Mouse (Mus musculus): ENCODE results near the gene H2al1a.
"Not testable (repeated sequence)": the region's sequence is repeated elsewhere in the genome, so short reads cannot be mapped to it uniquely, and the experiment has no call there.

H2al1a gene

DNA sequence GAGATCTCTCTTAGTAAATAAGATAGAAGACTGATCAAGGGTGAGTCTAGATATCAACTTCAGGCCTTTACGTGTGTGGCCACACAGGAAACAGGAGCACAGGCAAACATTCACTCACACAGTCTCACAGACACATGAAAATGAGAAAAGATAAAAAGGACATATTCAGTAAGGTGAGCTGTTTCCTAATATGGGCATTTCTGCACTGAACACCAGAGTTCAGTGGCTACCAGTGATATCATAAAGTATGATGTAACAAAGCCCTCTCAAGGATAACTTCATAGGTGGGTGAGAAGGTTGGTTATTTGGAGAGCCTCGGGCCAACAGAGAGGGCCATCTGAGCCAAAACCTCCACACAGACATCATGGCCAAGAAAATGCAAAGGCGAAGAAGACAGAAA, at the start of gene H2al1a:
H2al1a (plus strand) TSS at position 301 of the 400 bp plus-strand sequence.
- not testable (repeated sequence) for DNase-seq

DNA sequence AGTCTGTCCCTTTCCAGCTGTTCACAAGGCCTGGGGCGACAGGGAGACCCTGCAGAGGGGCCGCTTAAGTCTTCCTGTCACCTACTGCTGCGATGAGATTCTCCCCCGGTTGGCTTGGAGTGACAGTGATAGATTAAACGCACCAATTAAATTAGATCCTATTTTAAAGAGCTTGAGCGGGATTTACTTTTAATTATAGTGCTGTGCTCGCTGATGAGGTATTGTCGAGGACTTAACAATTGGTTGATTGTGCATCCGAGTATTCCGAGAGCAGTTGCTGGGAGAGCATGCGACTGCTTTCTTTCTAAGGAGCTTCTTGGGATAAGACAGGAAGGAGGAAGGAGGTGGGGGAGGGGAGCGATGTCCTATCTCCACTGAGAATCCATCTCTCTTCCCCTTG, 48.9 kb upstream of the H2al1a start:
- DNase-seq, result no peak

DNA sequence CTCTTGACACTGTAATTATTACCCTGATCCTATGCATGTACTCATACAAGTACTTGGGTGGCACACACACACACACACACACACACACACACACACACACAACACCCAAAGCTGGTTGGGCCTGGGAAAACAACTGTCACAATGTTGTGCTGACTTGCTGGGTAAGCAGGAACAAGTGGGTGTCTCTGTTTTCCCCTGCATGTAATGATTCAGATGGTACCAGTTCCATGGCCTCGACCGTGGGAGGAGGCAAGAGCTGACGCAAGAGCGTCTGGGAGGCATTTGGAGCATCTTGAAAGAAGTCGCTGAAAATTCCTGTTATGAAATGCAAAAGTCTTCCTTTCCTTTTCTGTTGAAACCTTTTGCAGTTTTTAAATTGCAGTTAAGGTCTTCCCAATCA, 45.0 kb upstream of the H2al1a start:
- DNase-seq, result no peak

DNA sequence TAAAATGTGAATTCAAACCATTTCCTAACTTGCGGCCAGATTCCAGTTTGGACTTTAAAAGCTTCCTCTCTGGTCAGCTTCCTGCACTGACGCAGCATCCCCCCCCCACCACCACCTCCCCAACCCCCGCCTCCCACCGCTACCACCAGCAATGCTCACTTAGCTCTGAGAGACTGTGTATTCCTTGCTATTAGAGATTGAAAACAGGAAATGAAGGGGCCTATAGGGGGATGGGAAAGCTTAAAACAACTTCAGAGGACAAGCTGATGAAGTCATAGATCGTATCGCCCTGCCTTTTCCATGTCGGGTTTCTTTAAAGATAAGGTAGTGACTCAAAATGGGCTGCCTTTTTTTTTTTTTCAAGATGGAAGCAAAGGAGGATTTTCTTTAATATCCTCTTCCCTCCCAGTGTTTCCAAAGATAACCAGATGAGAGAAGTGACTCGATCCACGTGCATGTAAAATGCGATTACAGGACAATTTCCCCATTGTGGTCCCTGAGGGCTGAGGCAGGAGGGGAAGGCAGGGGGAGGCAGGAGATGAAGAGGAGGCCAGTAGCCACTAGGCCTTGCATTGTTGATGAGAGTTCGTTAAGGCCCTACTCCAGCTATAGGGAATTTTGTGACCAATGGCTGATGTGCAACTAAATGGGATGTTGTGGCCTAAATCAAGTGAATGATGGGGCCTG, 44.4 kb upstream of the H2al1a start:
- DNase-seq, result no peak

DNA sequence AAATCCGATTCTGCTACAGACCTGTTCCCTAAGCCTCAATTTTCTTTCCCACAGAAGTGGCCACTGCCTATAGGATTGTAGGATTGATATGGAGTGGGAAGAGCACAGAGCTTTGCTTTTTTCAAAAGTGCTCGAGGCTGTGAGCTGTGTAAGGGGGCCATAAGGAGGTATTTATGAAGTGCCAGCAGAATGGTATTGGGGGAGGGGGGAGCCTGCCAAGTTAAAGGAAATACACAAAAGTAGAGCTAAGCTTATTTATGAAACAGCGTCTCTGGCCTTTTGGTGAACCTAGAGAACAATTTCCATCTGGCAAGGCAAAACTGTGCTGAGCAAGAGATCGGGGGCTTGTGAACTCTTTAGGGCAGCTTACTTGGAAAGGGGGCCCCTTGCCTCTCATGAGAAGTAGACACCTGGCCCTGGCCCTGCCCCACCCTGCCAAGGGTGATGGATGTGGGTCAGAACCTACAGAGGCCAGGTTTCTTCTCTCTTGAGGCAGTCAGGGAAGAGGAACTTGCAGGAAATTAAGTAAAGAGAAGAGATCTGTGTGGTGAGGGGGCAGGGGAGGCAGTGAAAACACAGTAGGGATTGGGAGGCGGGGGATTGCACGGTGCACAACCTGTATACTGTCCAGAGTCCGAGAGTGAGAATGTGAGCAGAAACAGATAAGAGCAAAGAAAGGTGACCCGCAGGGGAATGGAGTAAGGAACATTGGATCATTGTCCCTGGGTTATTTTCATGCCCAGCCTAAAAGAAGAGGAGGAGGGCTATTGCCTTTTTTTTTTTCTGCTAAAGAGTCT, 43.3 kb upstream of the H2al1a start:
- DNase-seq, result no peak

DNA sequence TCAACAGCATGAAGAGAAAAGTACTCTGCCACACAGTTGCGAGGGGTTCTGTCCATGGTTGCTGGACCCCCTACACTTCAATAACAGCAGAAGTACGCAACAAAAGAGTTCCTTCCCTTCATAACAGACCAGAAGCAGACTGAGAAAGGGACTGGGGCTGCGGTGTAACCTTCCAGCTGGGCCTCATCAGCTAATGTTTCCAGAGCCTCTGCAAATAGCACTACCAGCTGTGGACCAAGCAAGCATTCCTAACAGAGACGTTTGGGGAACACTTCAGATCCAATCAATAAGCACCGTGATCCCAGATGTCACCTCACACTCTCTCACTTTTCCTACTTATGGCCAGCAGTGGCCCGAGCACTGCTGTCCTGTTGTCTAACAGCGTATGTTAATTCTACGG, 34.1 kb upstream of the H2al1a start:
- no peak for DNase-seq

DNA sequence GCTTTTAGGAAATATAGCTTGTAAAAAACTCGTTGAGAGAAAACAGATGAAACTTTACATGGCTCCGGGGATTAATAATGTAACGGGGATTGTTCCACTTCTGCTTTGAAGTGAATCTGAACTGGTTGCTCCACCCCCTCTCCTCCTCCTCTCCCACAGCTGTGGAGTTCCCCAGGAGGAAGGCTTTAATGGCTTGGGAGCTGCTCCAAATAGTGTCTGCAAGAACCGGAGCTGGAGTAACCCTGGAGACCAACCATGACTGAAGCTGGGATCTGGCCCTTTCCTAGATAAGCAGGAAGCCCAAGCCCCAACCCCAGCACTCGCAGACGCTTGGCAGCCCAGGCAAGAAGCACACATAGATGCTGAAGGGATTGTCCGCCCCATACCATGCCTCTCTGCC, 31.3 kb upstream of the H2al1a start:
- no peak for DNase-seq

DNA sequence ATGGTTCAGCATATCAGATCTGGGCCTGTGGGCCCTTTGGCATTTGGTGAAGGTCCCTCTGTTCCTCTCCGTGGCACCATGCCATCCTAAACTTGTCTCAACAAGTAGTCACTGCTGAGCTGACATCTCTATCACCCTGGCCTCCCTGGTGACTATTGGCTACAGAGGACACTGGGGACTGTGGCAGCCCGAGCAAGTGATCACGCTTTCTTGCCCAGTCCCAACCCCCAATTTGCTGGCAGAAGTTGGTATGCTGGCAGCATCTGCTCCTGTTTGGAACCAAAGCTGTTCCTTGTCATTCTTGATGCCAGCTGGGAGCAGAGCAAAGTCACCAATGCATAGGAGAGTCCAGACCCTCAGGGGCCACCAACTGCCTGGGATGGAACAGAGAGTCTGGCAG, 30.0 kb upstream of the H2al1a start:
- peak; percentile 3 for DNase-seq

DNA sequence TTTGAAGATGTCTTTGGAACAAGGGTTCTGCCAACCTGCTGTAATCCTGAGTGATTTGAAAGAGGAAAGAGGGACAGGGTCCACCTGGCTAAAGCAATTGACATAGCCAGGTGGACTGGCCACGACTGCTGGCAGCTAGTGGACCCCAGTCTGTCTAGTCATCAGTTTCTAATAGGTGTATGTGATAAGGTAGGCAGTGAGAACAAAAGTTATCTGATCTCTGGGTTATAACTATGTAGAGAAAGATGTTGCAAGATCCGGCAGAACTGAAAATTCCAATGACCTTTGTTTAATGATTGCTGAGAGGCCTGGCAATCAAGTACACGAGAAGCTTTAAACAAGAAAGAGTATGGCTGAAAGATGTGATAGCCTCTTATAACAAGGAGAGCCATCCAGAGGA, 25.9 kb upstream of the H2al1a start:
- DNase-seq, result no peak

DNA sequence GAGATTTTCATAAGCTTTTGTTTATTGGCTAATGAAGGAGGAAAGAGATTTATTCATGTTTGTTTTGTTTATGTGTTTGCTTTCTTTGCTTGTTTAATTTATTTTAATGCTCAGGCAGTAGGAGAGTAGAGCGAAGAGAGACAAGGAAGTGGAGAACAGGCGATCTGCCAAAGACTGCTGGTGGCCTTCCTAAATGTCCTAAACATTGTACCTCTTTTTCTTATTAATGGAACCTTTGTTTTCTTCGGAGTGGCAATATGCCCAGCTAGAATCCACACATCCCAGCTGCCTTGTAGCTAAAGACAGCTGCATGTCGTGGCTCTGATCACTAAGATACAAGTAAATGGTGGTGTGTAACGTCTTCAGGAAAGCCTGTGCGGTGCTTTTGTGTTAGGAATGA, 22.0 kb upstream of the H2al1a start:
- DNase-seq, result no peak

DNA sequence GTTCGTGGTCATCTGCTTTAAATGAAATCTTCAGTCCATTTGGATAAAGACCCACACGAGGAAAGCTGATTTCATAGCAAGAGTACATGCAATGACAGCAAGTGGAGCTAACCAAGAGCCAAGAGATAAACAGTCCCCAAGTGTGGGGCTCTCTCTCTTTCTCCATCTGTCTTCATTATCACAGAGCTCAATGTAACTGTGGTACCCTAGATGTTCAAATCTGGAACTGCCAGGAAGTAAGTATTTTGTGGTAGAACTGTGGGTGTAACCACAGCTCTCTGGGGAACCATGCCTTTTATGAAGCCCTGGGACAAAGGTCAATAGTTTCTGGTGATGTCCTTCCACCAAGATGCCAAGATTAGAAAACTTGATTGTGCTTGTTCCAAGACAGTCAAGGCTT, 18.3 kb upstream of the H2al1a start:
- DNase-seq, result no peak

DNA sequence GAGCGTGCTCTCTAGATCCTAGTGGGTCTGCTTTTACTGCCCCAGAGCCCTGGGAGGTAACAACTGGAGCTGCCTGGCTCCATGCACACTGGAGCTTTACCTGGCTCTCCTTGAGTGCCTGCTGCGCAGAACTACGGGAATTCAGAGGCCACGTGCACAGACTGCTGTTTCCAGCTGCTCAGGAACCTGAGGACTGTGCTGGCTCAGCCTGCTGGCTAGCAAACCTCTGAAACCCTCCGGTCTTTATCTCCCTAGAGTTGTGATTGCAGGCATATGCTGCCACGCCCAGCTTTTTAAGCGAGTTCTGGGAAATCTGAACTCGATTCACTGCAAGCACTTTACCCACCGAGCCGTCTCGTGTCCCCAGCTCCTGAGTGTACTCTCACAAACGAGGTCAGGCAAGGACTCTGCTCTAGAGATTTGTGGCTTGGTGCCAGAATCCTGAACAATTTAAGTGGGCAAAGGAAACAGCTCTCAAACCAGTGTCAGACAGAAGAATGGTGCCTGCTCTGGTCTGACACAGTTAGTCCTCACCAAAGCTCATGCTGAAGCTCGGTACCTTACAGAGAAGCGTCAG, 10.7 kb upstream of the H2al1a start:
- DNase-seq, result no peak

DNA sequence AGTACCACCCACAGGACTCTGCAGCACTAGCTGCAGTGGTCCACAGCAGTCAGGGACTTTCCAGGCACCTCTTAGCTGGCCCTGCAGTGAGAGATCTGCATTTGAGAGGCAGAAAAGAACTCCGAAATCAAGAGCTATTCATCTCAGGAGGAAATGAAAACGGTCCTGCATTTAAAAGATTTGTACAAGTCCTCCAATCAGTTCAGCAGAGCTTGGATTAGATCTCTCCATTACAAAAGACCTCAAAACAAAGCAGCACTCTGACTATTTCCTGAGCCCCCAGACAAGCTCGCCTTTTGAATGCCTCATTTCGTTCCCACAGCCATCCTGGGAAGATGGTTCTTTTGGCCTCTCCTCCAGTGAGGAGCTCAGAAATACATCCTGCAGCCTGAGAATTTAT, 9.8 kb upstream of the H2al1a start:
- no peak for DNase-seq

DNA sequence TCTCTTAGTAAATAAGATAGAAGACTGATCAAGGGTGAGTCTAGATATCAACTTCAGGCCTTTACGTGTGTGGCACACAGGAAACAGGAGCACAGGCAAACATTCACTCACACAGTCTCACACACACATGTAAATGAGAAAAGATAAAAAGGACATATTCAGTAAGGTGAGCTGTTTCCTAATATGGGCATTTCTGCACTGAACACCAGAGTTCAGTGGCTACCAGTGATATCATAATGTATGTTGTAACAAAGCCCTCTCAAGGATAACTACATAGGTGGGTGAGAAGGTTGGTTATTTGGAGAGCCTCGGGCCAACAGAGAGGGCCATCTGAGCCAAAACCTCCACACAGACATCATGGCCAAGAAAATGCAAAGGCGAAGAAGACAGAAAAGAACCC, 3.1 kb downstream of the H2al1a start, which contains the start of gene H2al1b:
H2al1b (plus strand) TSS at position 301 of the 400 bp plus-strand sequence.
- not testable (repeated sequence) for DNase-seq

DNA sequence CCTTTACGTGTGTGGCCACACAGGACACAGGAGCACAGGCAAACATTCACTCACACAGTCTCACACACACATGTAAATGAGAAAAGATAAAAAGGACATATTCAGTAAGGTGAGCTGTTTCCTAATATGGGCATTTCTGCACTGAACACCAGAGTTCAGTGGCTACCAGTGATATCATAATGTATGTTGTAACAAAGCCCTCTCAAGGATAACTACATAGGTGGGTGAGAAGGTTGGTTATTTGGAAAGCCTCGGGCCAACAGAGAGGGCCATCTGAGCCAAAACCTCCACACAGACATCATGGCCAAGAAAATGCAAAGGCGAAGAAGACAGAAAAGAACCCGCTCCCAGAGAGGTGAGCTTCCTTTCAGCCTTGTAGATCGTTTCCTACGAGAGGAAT, 6.3 kb downstream of the H2al1a start, which contains the start of gene H2al1c:
H2al1c (plus strand) TSS at position 301 of the 400 bp plus-strand sequence.
- not testable (repeated sequence) for DNase-seq

DNA sequence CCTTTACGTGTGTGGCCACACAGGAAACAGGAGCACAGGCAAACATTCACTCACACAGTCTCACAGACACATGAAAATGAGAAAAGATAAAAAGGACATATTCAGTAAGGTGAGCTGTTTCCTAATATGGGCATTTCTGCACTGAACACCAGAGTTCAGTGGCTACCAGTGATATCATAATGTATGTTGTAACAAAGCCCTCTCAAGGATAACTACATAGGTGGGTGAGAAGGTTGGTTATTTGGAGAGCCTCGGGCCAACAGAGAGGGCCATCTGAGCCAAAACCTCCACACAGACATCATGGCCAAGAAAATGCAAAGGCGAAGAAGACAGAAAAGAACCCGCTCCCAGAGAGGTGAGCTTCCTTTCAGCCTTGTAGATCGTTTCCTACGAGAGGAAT, 9.5 kb downstream of the H2al1a start, which contains the start of gene H2al1d:
H2al1d (plus strand) TSS at position 301 of the 400 bp plus-strand sequence.
- DNase-seq, result not testable (repeated sequence)

DNA sequence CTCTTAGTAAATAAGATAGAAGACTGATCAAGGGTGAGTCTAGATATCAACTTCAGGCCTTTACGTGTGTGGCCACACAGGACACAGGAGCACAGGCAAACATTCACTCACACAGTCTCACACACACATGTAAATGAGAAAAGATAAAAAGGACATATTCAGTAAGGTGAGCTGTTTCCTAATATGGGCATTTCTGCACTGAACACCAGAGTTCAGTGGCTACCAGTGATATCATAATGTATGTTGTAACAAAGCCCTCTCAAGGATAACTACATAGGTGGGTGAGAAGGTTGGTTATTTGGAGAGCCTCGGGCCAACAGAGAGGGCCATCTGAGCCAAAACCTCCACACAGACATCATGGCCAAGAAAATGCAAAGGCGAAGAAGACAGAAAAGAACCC, 12.6 kb downstream of the H2al1a start, which contains the start of gene H2al1e:
H2al1e (plus strand) TSS at position 301 of the 400 bp plus-strand sequence.
- DNase-seq, result not testable (repeated sequence)

DNA sequence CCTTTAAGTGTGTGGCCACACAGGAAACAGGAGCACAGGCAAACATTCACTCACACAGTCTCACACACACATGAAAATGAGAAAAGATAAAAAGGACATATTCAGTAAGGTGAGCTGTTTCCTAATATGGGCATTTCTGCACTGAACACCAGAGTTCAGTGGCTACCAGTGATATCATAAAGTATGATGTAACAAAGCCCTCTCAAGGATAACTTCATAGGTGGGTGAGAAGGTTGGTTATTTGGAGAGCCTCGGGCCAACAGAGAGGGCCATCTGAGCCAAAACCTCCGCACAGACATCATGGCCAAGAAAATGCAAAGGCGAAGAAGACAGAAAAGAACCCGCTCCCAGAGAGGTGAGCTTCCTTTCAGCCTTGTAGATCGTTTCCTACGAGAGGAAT, 15.8 kb downstream of the H2al1a start, which contains the start of gene H2al1f:
H2al1f (plus strand) TSS at position 301 of the 400 bp plus-strand sequence.
- DNase-seq, result not testable (repeated sequence)

DNA sequence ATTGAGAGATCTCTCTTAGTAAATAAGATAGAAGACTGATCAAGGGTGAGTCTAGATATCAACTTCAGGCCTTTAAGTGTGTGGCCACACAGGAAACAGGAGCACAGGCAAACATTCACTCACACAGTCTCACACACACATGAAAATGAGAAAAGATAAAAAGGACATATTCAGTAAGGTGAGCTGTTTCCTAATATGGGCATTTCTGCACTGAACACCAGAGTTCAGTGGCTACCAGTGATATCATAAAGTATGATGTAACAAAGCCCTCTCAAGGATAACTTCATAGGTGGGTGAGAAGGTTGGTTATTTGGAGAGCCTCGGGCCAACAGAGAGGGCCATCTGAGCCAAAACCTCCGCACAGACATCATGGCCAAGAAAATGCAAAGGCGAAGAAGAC, 18.9 kb downstream of the H2al1a start, which contains the start of gene H2al1g:
H2al1g (plus strand) TSS at position 301 of the 400 bp plus-strand sequence.
- DNase-seq, result not testable (repeated sequence)

DNA sequence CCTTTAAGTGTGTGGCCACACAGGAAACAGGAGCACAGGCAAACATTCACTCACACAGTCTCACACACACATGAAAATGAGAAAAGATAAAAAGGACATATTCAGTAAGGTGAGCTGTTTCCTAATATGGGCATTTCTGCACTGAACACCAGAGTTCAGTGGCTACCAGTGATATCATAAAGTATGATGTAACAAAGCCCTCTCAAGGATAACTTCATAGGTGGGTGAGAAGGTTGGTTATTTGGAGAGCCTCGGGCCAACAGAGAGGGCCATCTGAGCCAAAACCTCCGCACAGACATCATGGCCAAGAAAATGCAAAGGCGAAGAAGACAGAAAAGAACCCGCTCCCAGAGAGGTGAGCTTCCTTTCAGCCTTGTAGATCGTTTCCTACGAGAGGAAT, 22.1 kb downstream of the H2al1a start, which contains the start of gene H2al1h:
H2al1h (plus strand) TSS at position 301 of the 400 bp plus-strand sequence.
- DNase-seq, result not testable (repeated sequence)

DNA sequence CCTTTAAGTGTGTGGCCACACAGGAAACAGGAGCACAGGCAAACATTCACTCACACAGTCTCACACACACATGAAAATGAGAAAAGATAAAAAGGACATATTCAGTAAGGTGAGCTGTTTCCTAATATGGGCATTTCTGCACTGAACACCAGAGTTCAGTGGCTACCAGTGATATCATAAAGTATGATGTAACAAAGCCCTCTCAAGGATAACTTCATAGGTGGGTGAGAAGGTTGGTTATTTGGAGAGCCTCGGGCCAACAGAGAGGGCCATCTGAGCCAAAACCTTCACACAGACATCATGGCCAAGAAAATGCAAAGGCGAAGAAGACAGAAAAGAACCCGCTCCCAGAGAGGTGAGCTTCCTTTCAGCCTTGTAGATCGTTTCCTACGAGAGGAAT, 25.3 kb downstream of the H2al1a start, which contains the start of gene H2al1i:
H2al1i (plus strand) TSS at position 301 of the 400 bp plus-strand sequence.
- not testable (repeated sequence) for DNase-seq

DNA sequence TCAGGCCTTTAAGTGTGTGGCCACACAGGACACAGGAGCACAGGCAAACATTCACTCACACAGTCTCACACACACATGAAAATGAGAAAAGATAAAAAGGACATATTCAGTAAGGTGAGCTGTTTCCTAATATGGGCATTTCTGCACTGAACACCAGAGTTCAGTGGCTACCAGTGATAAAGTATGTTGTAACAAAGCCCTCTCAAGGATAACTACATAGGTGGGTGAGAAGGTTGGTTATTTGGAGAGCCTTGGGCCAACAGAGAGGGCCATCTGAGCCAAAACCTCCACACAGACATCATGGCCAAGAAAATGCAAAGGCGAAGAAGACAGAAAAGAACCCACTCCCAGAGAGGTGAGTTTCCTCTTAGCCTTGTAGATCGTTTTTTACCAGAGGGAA, 28.5 kb downstream of the H2al1a start, which contains the start of gene H2al1j:
H2al1j (plus strand) TSS at position 301 of the 400 bp plus-strand sequence.
- not testable (repeated sequence) for DNase-seq

DNA sequence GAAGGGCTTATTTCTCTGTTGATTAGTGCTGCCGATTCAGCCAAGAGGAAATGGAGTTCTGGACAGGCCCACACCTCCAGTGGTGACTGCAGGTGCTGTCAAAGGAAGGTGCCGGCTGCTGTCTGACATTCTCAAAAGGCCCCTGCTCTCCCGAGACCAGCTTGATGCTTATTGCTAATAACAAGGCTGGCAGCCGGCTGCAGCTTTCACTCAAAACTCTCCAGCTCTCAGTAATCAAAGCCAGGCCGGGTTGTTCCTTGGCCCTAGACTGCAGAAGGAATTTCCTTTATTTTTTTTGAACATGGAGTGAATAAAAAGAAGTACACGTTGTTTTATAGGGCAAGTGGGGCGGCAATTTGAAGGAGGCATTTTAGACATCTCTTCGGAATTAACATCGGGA, 46.7 kb downstream of the H2al1a start:
- DNase-seq, result no peak
